Mouse (Mus musculus) bone marrow macrophage, adult 2 months (primary cell): Measurements from ENCODE around the gene Irf2.

ENCODE experiments used
- CTCF ChIP-seq: IDR thresholded peaks from 2 replicates; pipeline ENCODE4 v1.5.1; 2012; ENCODE audit warnings: low read depth, mild to moderate bottlenecking, low read length, moderate library complexity
- POLR2A ChIP-seq: IDR thresholded peaks from 2 replicates; pipeline ENCODE4 v1.6.1; 2012; ENCODE audit warnings: mild to moderate bottlenecking, low read depth, low read length, borderline replicate concordance

- TF ChIP-seq POLR2A (no peak), CTCF (no peak)
These were observed 42.0 kb upstream of the Irf2 start for GRCm38 (mm10) chr8:46697566-46697965.
